Mouse (Mus musculus): ENCODE results near the gene Akr1c13. TPM values are rescaled to one million over a fixed set of nuclear protein-coding genes. Genes with fewer than 3 reads are reported as not detected.
A peak's percentile ranks its signal among the peaks of the same experiment; 100 is the strongest.
"Not testable (repeated sequence)": the region's sequence is repeated elsewhere in the genome, so short reads cannot be mapped to it uniquely, and the experiment has no call there.

Akr1c13 gene
- 10 to 100 TPM; 33.4 to 48.9 (median 37.7) TPM for polyA plus RNA-seq (2017; shearing (Covaris generic))

GRCm38 (mm10) chr13:4190904-4191303, at the start of gene Akr1c13:
Gene Akr1c13, plus strand, starts transcription at chr13:4191150.
- ATAC-seq = peak; percentile 99

DNA sequence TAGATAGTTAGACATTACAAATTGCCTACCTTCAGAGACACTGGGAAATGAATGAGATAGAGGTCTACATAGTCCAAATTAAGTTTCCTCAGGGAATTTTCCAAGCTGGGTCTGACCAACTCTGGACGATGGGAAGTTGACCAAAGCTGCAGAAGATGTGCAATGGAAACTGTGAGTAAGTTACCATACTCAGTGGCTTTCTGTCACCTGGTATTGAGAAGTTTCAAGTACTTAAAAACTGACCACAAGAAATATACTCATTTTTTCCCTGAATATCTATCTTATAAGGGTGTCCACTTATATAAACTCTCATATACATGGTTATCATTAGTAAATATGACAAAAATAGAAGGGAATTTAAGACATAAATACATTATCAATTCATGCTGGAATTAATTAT, 46.7 kb upstream of the Akr1c13 start:
- ATAC-seq = no peak

DNA sequence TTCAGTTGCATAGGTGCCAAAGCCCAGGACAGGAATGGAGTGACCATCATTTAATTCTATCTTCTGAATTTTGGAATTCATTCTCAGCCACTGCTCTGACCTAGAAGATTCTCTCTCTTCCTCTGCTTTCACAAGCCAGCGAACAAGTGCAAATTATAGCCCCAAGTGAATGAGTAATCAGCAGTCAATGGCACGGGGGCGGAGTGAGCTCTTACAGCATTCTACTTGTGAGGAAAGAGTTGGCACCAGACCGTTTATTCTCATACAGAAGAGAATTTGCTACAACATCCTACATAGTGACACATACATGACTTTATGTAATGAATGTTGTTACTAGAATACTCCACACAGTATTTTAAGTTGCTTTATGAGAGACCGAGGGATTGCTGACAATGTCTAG, 40.4 kb upstream of the Akr1c13 start, which contains the start of gene Akr1c18:
Gene Akr1c18 (minus strand): TSS at position 137 of the 400 bp plus-strand sequence.
- no peak for ATAC-seq

DNA sequence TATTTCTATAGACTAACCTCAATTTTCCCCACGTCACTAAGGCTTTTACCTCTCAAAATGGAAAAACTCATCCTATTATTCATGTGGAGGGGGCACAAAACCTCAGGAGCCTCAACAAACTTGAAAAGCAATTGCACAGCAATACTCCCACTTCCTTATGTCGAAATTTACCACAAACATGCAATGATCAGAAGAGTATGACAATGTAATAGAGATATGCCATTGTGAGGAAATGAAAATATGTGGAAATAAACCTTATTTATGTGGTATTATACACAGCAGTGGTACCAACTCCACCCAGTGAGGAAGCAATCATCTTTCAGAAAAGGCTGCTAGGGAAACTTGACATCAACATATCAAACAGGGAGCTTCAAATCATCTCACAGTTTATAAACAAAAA, 38.0 kb upstream of the Akr1c13 start:
- no peak for ATAC-seq

DNA sequence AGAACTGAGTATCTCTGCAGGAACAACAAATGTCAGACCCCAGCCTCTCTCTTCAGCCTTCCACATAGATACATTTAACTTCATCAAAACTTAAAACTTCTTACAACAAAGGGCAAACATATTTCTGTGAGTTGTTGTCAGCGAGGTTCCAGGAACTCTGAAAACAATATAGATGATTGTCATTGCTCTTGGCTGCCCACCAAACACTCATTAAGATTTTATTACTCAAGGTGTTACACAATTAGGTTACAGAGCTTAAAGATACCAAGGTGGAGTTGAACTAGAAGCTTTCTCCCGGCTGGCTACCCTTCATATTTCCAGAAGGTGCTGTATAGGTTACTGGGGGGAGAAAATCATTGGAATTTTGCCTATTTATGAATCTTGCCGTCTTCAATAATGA, 37.4 kb upstream of the Akr1c13 start:
- no peak for ATAC-seq

- no peak for ATAC-seq
Observed at GRCm38 (mm10) chr13:4155286-4155685, 35.7 kb upstream of the Akr1c13 start.

DNA sequence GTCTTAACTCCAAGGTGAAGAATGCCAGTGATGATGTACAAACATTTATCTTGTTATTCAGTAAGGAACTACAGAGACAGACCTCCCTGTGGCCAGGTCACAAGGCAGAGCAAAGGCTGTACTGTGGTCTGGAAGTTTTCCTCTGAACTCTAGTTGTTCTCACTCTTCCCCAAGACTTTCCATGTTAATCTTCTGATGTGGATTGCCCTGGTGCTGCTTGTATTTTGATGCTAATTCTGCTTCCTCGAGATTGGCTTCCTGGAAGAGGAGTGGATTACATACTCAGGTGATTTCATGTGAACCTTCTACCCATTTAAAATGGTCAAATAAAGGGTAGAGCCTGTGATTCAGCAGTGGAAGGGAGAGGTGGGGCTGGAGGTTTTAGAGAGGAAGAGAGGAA, 22.9 kb upstream of the Akr1c13 start:
- no peak for ATAC-seq

DNA sequence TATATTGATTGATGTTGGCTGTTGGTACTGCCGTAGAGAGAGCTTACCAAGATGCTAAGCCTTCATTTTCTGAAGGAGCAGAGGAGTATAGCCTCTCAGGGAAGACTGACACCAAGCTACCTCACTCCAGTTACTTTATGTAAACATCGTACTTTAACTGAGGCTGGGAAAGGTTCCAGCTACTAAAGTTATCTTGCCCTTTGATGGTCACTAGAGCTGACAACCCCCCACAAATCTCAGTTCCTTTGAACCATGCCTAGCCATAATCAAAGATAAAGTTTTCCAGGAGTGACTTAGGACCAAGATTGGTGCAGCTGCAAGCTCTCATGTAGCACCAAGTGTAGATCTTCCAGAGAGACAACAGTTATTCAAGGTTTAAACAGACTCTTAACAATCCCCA, 18.0 kb upstream of the Akr1c13 start:
- ATAC-seq = no peak

DNA sequence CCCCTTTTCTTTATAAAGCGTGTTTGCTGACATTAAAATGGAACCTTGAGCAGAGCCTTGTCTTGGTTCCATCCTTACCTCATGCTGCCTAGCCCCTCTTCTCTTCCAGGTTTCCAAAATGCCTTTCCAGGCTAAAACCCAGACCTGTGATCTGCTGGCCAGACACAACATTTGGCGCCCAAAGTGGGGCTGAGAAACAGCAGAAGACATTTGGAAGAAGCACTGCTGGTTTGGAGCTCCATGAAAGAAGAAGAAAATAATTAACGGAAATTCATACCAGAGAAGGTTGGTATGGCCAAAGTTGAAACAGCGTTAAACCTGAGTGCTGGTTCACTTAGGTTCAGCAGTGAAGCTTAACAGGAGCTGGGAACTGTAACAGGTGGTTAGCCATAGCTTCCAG, 9.6 kb upstream of the Akr1c13 start:
- ATAC-seq = not testable (repeated sequence)

- no peak for ATAC-seq
Observed at GRCm38 (mm10) chr13:4183116-4183515, 7.8 kb upstream of the Akr1c13 start.

GRCm38 (mm10) chr13:4186641-4187411, 4.1 kb upstream of the Akr1c13 start:
- ATAC-seq = not testable (repeated sequence)

DNA sequence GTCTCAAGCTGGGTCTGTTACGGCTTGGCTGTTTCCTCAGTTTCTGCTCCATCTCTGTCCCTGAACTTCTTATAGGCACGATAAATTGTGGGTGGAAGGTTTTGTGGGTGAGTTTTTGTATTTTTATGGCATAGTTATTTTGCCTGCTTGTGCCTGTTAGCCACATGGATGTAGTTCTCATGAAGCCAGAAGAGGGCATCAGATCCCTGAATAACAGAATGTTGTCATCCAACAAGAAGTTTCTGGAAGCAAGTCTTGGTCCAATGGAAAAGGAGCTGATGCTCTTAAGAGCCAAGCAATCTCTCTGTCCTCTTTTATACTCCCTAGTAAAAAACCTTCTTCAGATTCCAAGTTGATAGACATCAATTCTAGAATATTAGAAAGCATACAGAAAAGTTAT, 2.8 kb upstream of the Akr1c13 start:
- ATAC-seq = no peak

GRCm38 (mm10) chr13:4192511-4192910, 1.6 kb downstream of the Akr1c13 start:
- ATAC-seq = no peak

DNA sequence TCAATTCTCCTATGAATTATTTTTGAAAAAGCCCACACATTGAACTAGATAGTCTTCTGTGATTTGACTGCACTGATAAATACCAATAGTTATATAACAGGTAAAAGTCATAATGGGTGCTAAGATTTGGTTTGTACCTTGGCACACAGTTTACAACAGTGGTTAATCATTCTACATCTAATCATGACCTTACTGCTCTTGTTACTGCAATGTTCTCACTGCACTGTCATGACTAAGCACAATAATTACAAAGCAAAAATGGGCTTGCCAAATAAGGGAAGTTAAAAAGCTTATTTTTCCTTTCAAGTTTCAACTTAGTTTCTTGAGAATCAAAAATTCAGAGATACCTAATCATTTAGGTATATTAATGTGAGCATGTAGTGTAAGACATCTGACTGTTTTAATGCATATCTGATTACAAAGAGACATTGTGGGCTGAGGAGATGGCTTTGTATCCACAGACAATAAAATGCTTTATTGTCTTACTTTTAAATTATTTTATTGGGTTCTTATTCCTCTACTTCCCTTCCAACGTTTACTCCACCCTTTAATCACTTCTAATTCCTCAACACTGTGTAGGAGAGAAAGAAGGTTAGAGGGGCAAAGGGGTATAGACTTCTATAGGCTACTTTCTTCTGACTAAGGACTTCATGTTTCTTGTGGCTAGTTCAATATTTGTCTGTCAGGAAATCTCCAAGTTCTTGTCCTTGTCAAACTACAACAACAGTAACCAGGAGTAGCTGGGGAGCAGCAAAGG, 15.4 kb downstream of the Akr1c13 start:
- no peak for ATAC-seq

DNA sequence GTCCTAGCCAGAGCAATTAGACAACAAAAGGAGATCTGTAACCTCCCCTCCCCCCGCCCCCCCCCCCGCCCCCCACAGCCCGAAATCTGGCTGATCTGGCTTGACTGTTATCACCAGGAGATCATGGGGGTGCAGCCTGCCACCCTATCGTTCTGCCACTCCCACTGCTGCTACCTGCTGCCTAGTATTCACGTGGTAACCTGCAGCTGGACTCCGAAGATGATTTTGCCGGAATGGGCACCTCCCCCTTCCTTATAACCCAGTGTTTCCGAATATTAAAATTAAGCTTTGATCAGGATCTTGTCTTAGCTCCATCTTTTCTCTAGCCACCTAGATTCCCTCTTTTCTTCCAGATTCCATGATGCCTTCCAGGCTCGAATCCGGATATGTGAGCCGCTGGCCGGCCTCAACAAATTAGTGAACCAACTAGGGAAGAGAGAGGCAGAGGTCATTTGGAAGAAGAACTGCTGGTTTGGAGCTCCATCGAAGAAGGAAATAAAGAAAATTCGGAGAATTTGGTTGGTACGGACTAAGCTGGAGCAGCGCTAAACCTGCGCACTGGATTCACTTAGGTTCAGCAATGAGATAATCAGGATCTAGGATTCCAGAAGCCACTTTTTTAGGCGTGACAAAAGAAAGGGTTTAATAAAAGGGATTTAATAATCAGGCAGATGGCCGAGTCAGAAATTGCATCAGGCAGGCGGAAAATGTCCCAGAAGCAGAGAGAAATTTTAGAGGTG, 20.8 kb downstream of the Akr1c13 start:
- no peak for ATAC-seq

DNA sequence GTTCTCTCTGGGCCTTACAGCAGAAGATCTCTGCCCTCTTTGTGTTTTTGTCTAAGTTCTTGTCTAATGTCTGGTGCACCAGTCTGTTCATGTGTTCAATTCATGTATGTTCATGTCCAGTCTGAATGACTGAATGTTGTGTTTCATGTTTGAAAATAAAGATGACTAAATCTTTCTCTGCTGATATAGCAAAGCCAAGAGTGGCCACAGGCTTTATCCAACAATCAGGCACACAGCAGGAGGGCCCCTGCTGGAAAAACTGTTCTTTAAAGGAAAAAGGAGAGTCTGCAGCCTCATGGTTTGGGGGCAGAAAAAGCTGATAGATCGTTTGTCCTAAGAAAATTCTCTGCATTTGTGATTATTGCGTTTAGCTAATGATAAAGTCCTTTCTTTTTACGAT, 21.4 kb downstream of the Akr1c13 start:
- ATAC-seq = no peak

DNA sequence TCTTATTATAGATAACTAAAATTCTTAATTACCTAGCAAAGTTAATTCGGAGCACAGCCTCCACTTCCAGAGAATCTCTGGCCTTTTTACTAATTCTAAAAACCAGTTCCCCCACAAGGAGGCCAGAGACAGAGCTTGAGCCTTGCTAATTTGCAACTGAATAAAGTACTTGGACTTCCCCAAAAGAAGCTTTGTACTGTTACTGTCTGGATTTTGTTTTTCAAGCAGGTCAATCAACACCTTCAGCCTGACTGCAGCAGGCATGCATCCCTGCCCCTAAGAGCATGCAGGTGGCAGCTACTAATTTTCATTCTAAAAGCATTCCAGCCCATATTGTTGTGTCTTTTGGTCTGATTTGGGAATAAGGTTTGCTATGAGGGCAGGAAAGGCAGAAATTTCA, 24.5 kb downstream of the Akr1c13 start:
- ATAC-seq = not testable (repeated sequence)

DNA sequence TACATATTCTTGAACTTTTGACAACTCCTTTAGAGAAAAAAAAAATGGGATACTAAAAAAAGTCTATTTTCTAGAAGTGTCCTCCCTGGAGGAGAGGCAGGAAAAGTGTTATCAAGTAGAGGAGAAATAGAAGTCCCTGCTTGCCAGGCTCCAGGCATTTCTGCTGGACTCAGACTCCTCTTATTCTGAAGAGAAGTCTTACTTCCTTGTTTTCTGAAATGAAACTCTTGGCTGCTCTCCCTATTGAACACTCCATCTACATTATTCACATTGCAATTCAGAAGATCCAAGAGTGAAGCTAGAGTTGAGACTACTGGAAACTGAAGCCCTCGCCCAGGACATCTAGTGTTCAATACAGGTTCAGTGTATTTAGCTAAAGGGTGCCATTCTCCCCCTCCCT, 37.5 kb downstream of the Akr1c13 start, which contains the start of gene Akr1c19:
Gene Akr1c19 (plus strand): TSS at position 260 of the 400 bp plus-strand sequence.
- ATAC-seq = no peak

GRCm38 (mm10) chr13:4230841-4231623, 40.1 kb downstream of the Akr1c13 start:
- no peak for ATAC-seq

GRCm38 (mm10) chr13:4233135-4233534, 42.2 kb downstream of the Akr1c13 start:
- ATAC-seq = no peak

- no peak for ATAC-seq
Observed at GRCm38 (mm10) chr13:4233536-4234172, 42.7 kb downstream of the Akr1c13 start.
